Comparison of ENCODE assay signal across 7 mouse cellular contexts in the genomic region with DNA sequence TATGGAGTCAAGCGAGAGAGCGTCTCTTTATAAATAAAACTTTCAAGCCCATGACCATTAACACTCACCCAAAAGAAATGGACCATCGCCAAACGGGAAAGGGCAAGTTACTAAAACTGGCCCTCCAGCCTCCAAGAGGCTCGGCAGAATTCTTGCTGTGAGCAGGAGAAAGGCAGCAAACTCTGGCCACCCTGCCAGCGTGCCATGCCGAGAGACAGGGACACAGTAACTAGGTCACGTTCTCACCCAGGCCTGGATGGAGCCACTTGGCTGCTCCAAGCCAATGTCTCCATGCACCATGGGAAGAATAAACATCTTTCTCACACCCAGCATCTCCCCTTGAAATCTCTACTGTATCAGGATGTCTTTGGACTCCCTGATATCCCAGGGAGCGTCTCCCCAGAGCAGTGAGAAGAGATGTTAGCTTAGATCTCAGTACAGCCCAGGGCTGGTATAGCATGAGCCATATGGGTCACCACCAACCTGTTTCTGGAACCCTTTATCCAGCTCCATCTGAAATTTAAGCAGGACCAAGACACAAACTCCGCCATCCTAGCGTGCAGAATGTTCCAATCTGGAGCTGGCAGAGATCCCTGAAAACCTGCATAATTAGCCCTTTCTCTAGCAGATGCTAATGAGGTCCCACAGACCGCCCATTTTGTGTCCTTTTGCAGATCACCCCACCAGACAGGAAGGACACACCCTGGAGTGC. TPM values are rescaled to one million over a fixed set of nuclear protein-coding genes. Genes with fewer than 3 reads are reported as not detected.
DNase-seq lines count a peak whose midpoint lies in the region; ATAC-seq and TF ChIP-seq lines count a peak whose summit lies in the region.

No protein-coding gene starts in this region.

- no peak for DNase-seq in ES-E14 (ENCODE audit: low read depth, low spot score)
- peak; percentile 84 for DNase-seq in forebrain, postnatal 0 days
- peak; percentile 56 to 61 for DNase-seq in layer of hippocampus, postnatal 36 days
- DNase-seq in stomach, postnatal 0 days (ENCODE audit: low spot score): no peak
- no peak for DNase-seq in thymus, postnatal 4 days

- H3K27me3 ChIP-seq in ES-Bruce4 (ENCODE audit: control insufficient read depth, insufficient read depth, low read length, poor library complexity, severe bottlenecking): no peaks in the 10 kb centered on the region
- no peaks in the 10 kb centered on the region for H3K27me3 ChIP-seq in forebrain, postnatal 0 days (ENCODE audit: insufficient read depth, low read length)
- H3K27me3 ChIP-seq in stomach, postnatal 0 days (ENCODE audit: control insufficient read depth, insufficient read depth, low read length): no peaks in the 10 kb centered on the region
- no peaks in the 10 kb centered on the region for H3K27me3 ChIP-seq in heart, embryonic 12.5 days (replicated peaks)

- H3K36me3 ChIP-seq in ES-Bruce4 (ENCODE audit: control insufficient read depth, insufficient read depth, low read length, poor library complexity, severe bottlenecking): no peaks in the 10 kb centered on the region
- H3K36me3 ChIP-seq in ES-E14 (ENCODE audit: control insufficient read depth, insufficient read depth, low read length, poor library complexity, severe bottlenecking): no peaks in the 10 kb centered on the region; the same call in 1 of the 2 replicates
- H3K36me3 ChIP-seq in forebrain, postnatal 0 days (ENCODE audit: insufficient read depth): no peaks in the 10 kb centered on the region
- H3K36me3 ChIP-seq in stomach, postnatal 0 days (ENCODE audit: control insufficient read depth, insufficient read depth, low read length): no peaks in the 10 kb centered on the region
- H3K36me3 ChIP-seq in heart, embryonic 12.5 days: no peaks in the 10 kb centered on the region

- no peak for TF ChIP-seq CTCF in ES-Bruce4 (IDR thresholded peaks at IDR 0.05; ENCODE audit: low read depth, low read length)
- no peak for TF ChIP-seq CTCF in forebrain, postnatal 0 days (IDR thresholded peaks at IDR 0.05; ENCODE audit: low read depth)
- no peak for TF ChIP-seq CTCF in stomach, postnatal 0 days (IDR thresholded peaks at IDR 0.05; ENCODE audit: low read depth)

- peak; percentile 76; the same call in 1 of the 2 replicates for TF ChIP-seq EP300 in ES-Bruce4 (IDR thresholded peaks at IDR 0.05; ENCODE audit: insufficient read depth, low read depth, low read length)
- no peak for TF ChIP-seq EP300 in stomach, postnatal 0 days (optimal IDR thresholded peaks at IDR 0.05)

- peaks cover 3% of the 10 kb centered on the region; the same call in 1 of the 2 replicates for H3K9me3 ChIP-seq in ES-Bruce4 (replicated peaks; ENCODE audit: control insufficient read depth, insufficient read depth, low read length, poor library complexity, severe bottlenecking)
- no peaks in the 10 kb centered on the region for H3K9me3 ChIP-seq in ES-E14 (ENCODE audit: control insufficient read depth, insufficient read depth, low read depth, low read length)
- no peaks in the 10 kb centered on the region for H3K9me3 ChIP-seq in forebrain, postnatal 0 days (ENCODE audit: low read length)
- H3K9me3 ChIP-seq in stomach, postnatal 0 days (ENCODE audit: control insufficient read depth, low read length): no peaks in the 10 kb centered on the region
- peaks cover 6% of the 10 kb centered on the region; the same call in 1 of the 2 replicates for H3K9me3 ChIP-seq in heart, embryonic 12.5 days (replicated peaks)

- TF ChIP-seq POLR2A in ES-Bruce4 (IDR thresholded peaks at IDR 0.05; ENCODE audit: insufficient read depth, low read length): no peak

- peak; percentile 82 for ATAC-seq in forebrain, postnatal 0 days
- ATAC-seq in stomach, postnatal 0 days (ENCODE audit: low FRiP score, low TSS enrichment): no peak
- no peak for ATAC-seq in heart, embryonic 12.5 days (ENCODE audit: insufficient number of reproducible peaks, low FRiP score)

- peak overlapping the region; percentile 27 for H3K4me3 ChIP-seq in ES-Bruce4 (ENCODE audit: low read depth, low read length)
- H3K4me3 ChIP-seq in ES-E14 (ENCODE audit: insufficient read depth in 1 of 2, low read depth in 1 of 2, low read length in 2 of 2, poor library complexity in 1 of 2, severe bottlenecking in 1 of 2): peak overlapping the region; percentile 1 to 65
- no peak overlapping the region for H3K4me3 ChIP-seq in forebrain, postnatal 0 days (ENCODE audit: low read depth, low read length)
- no peak overlapping the region for H3K4me3 ChIP-seq in stomach, postnatal 0 days (ENCODE audit: low read depth, low read length)
- no peak overlapping the region for H3K4me3 ChIP-seq in heart, embryonic 12.5 days

- H3K27ac ChIP-seq in ES-Bruce4 (ENCODE audit: insufficient read depth, low read length): peak overlapping the region; percentile 39; the same call in 1 of the 2 replicates
- H3K27ac ChIP-seq in ES-E14 (ENCODE audit: insufficient read depth, low read depth, low read length, poor library complexity, severe bottlenecking): no peak overlapping the region
- H3K27ac ChIP-seq in forebrain, postnatal 0 days (ENCODE audit: low read depth, low read length): peak overlapping the region; percentile 15; the same call in 1 of the 2 replicates
- H3K27ac ChIP-seq in stomach, postnatal 0 days (replicated peaks): 0 out of 2 replicates have a peak overlapping the region, but pooled peaks have one; percentile 18
- H3K27ac ChIP-seq in heart, embryonic 12.5 days (ENCODE audit: poor library complexity, severe bottlenecking): no peak overlapping the region

- 57% methylated on average over 12 of the region's 12 CpGs for WGBS in forebrain, postnatal 0 days
- WGBS in stomach, postnatal 0 days: 80% methylated on average over 12 of the region's 12 CpGs
- WGBS in heart, embryonic 12.5 days: 75% methylated on average over 12 of the region's 12 CpGs

- H3K4me2 ChIP-seq in forebrain, postnatal 0 days (ENCODE audit: low read depth): peak overlapping the region; percentile 30
- no peak overlapping the region for H3K4me2 ChIP-seq in stomach, postnatal 0 days (replicated peaks; ENCODE audit: low read depth)
- H3K4me2 ChIP-seq in heart, embryonic 12.5 days: no peak overlapping the region

- no peak overlapping the region for H3K9ac ChIP-seq in ES-Bruce4 (ENCODE audit: low read depth, poor library complexity, severe bottlenecking)
- peak overlapping the region; percentile 43 for H3K9ac ChIP-seq in ES-E14 (ENCODE audit: insufficient read depth, low read depth, low read length, poor library complexity, severe bottlenecking)
- H3K9ac ChIP-seq in forebrain, postnatal 0 days: no peak overlapping the region
- no peak overlapping the region for H3K9ac ChIP-seq in stomach, postnatal 0 days (ENCODE audit: low read length)
- no peak overlapping the region for H3K9ac ChIP-seq in heart, embryonic 12.5 days

- H3K4me1 ChIP-seq in ES-Bruce4 (ENCODE audit: control insufficient read depth, insufficient read depth, low read length) (peaks cover 3% of the 10 kb centered on the region), ES-E14 (ENCODE audit: control insufficient read depth in 2 of 2, insufficient read depth in 2 of 2, low read length in 2 of 2, poor library complexity in 1 of 2) (peaks cover 5 to 27% of the 10 kb centered on the region in 2 experiments; a peak in 2 of 4 replicates)
- H3K4me1 ChIP-seq in forebrain, postnatal 0 days (ENCODE audit: insufficient read depth): peaks cover 15% of the 10 kb centered on the region
- no peaks in the 10 kb centered on the region for H3K4me1 ChIP-seq in stomach, postnatal 0 days (replicated peaks; ENCODE audit: control insufficient read depth, insufficient read depth)
- H3K4me1 ChIP-seq in heart, embryonic 12.5 days (replicated peaks): peaks cover 12% of the 10 kb centered on the region; the same call in 1 of the 2 replicates

- in situ Hi-C loops in ES-E14 (cut with MboI; ENCODE audit: low sequenced_read_pairs in 2 of 2, unreplicated experiment in 2 of 2): no loop called here

TF ChIP-seq in ES-E14, 5 proteins besides CTCF, POLR2A, EP300 and RAD21:
- no peak for TF ChIP-seq ZC3H11A (IDR thresholded peaks at IDR 0.05; ENCODE audit: borderline replicate concordance, low read depth, low read length)
- TF ChIP-seq ZNF384 (IDR thresholded peaks at IDR 0.05; ENCODE audit: low read depth, low read length): no peak
- TF ChIP-seq MAFK (IDR thresholded peaks at IDR 0.05; ENCODE audit: insufficient read depth, low read depth, low read length): no peak
- TF ChIP-seq CHD2 (IDR thresholded peaks at IDR 0.05; ENCODE audit: low read depth, low read length): no peak
- TF ChIP-seq HCFC1 (IDR thresholded peaks at IDR 0.05; ENCODE audit: borderline replicate concordance, insufficient read depth, low read length): no peak

RNA-seq across cellular contexts. Expression of gene Camk1d, which starts 38.7 kb away (rescaled TPM):
- 3.2 and 5.9 TPM in 2 replicates for polyA plus RNA-seq in ES-Bruce4 (2011; ENCODE audit: insufficient read depth, insufficient read length, low read depth, missing spikeins)
- 12.5 and 22.0 TPM in 2 replicates for total RNA-seq in ES-E14 (2012; rRNA removed)
- 22.5 and 29.0 TPM in 2 replicates for total RNA-seq in forebrain, postnatal 0 days (2014; rRNA removed)
- 7.4 and 10.5 TPM in 2 replicates for polyA plus RNA-seq in forebrain, postnatal 0 days (2015; fragmentation: Nextera tagmentation; extraction: Ambion mirVana)
- 100 to 1,000 TPM; 168 to 171 TPM for total RNA-seq in layer of hippocampus, postnatal 36 days (2021)
- 6.7 and 8.4 TPM in 2 replicates for polyA plus RNA-seq in stomach, postnatal 0 days (2015; fragmentation: Nextera tagmentation; extraction: Ambion mirVana)
- polyA plus RNA-seq in heart, embryonic 12.5 days (2016; fragmentation: Nextera tagmentation; extraction: Ambion mirVana): 2.2 and 3.1 TPM in 2 replicates

Comparison
In these comparisons a context has a peak if more than half of its experiments do, and no peak if none do; other contexts are left out.
1. H3K27ac ChIP-seq: peak in ES-Bruce4 (single experiment), forebrain, postnatal 0 days (single experiment) and stomach, postnatal 0 days (single experiment); none in ES-E14 (single experiment) and heart, embryonic 12.5 days (single experiment).
2. H3K4me3 ChIP-seq: peak in ES-Bruce4 (single experiment) and ES-E14 (2 of 2); none in forebrain, postnatal 0 days (single experiment), stomach, postnatal 0 days (single experiment) and heart, embryonic 12.5 days (single experiment).
3. DNase-seq: peak in forebrain, postnatal 0 days (single experiment) and layer of hippocampus, postnatal 36 days (2 of 2); none in ES-E14 (single experiment), stomach, postnatal 0 days (single experiment) and thymus, postnatal 4 days (single experiment).